Mouse (Mus musculus): ENCODE data around the gene Gm14862. TPM values are rescaled to one million over a fixed set of nuclear protein-coding genes. Genes with fewer than 3 reads are reported as not detected.
A peak's percentile ranks its signal among the peaks of the same experiment; 100 is the strongest.

The Gm14862 gene
- polyA plus RNA-seq, 1 experiment from 2014 or later: 0.24 TPM

DNA sequence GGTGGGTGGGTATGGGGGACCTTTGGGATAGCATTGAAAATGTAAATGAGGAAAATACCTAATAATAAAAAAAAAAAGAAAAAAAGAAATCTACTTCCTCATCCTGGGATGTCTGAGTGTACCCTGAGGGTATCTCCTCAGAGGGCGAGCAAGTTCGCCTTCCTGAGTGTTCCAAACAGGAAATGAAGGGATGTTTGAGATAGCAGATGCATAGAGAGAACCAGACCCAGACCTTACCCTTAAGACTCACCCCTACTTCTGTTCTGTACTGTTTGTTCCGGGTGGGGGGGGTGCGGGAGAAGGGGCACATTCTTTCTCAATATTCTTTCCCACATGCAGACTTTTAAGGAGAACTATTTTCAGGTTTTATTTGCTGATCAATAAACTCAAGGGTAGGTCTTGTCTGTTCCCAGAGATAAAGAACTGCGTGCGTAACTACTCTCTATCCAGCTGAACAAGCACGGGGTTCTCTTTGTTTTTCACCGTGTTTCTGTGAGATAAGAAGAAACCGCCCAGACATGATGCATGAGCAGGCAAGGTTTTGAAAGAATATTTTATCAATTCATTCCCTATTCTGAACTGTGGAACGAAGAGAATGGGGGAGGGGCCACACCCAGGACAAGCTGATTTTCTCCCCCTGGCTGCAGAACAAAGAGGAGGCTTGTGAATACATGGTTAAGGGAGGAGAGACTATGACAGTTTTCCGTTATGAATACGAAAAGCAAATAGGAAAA lies 11.9 kb downstream of the Gm14862 start:
- peak overlapping the region; percentile 26 for H3K4me2 ChIP-seq (ENCODE audit: low read length)
- no peaks in the 10 kb centered on the region for H3K9me3 ChIP-seq (replicated peaks; ENCODE audit: control insufficient read depth, low read length, poor library complexity, severe bottlenecking)
- H3K27ac ChIP-seq (ENCODE audit: low read length): peak overlapping the region; percentile 22; the same call in 1 of the 2 replicates
- no peaks in the 10 kb centered on the region for H3K36me3 ChIP-seq (ENCODE audit: control insufficient read depth, insufficient read depth, low read length)
- peak; percentile 62 for ATAC-seq
- H3K4me3 ChIP-seq (ENCODE audit: low read depth, low read length): no peak overlapping the region
- H3K9ac ChIP-seq (ENCODE audit: low read depth, low read length): 0 out of 2 replicates have a peak overlapping the region, but pooled peaks have one; percentile 6
- H3K4me1 ChIP-seq (ENCODE audit: control insufficient read depth, insufficient read depth, low read length): peaks cover 6% of the 10 kb centered on the region; the same call in 1 of the 2 replicates
- WGBS: 56% methylated on average over 12 of the region's 12 CpGs
- no peaks in the 10 kb centered on the region for H3K27me3 ChIP-seq (ENCODE audit: control insufficient read depth, insufficient read depth, low read depth, low read length)

GRCm38 (mm10) chrX:9243381-9243864 lies 13.3 kb downstream of the Gm14862 start:
- no peak overlapping the region for H3K9ac ChIP-seq (ENCODE audit: low read depth, low read length)
- H3K4me3 ChIP-seq (ENCODE audit: low read depth, low read length): no peak overlapping the region
- ATAC-seq: 0 out of 2 replicates have a peak, but pooled peaks have one; percentile 4
- H3K27me3 ChIP-seq (ENCODE audit: control insufficient read depth, insufficient read depth, low read depth, low read length): no peaks in the 10 kb centered on the region
- H3K4me1 ChIP-seq (ENCODE audit: control insufficient read depth, insufficient read depth, low read length): peaks cover 6% of the 10 kb centered on the region; the same call in 1 of the 2 replicates
- H3K9me3 ChIP-seq (replicated peaks; ENCODE audit: control insufficient read depth, low read length, poor library complexity, severe bottlenecking): no peaks in the 10 kb centered on the region
- H3K4me2 ChIP-seq (ENCODE audit: low read length): no peak overlapping the region
- 47% methylated on average over 8 of the region's 8 CpGs for WGBS
- H3K27ac ChIP-seq (ENCODE audit: low read length): no peak overlapping the region
- no peaks in the 10 kb centered on the region for H3K36me3 ChIP-seq (ENCODE audit: control insufficient read depth, insufficient read depth, low read length)

GRCm38 (mm10) chrX:9240737-9241591 lies 15.7 kb downstream of the Gm14862 start:
- no peak overlapping the region for H3K9ac ChIP-seq (ENCODE audit: low read depth, low read length)
- H3K27me3 ChIP-seq (ENCODE audit: control insufficient read depth, insufficient read depth, low read depth, low read length): no peaks in the 10 kb centered on the region
- no peak for ATAC-seq
- peaks cover 6% of the 10 kb centered on the region; the same call in 1 of the 2 replicates for H3K4me1 ChIP-seq (ENCODE audit: control insufficient read depth, insufficient read depth, low read length)
- no peak overlapping the region for H3K4me3 ChIP-seq (ENCODE audit: low read depth, low read length)
- no peak overlapping the region for H3K4me2 ChIP-seq (ENCODE audit: low read length)
- H3K9me3 ChIP-seq (replicated peaks; ENCODE audit: control insufficient read depth, low read length, poor library complexity, severe bottlenecking): no peaks in the 10 kb centered on the region
- no peaks in the 10 kb centered on the region for H3K36me3 ChIP-seq (ENCODE audit: control insufficient read depth, insufficient read depth, low read length)
- no peak overlapping the region for H3K27ac ChIP-seq (ENCODE audit: low read length)
- 63% methylated on average over 5 of the region's 5 CpGs for WGBS

DNA sequence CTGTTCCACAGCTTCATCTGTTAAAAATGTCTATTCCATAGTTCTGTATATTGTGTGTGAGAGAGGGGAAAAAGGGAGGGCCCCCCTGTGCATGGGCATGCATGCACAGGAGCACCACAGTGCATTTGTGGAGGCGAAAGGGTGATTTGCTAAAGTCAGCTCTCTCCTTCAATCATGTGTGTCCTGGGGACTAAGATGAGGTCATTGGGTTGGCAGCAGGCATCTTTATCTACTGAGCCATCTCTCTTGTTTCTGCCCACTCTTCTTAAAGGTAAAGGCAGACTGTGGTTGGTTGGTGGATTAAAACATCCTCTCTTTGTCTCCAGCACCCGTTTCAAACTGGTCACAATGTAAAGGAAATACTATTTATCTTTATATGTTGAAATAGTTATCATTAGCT lies 29.6 kb downstream of the Gm14862 start:
- ATAC-seq: no peak
- no peak overlapping the region for H3K27ac ChIP-seq (ENCODE audit: low read length)

GRCm38 (mm10) chrX:9222412-9223221 lies 34.1 kb downstream of the Gm14862 start:
- ATAC-seq: no peak
- WGBS: 93% methylated on average over 3 of the region's 3 CpGs
- H3K36me3 ChIP-seq (ENCODE audit: control insufficient read depth, insufficient read depth, low read length): no peaks in the 10 kb centered on the region

More for the DNA sequence above, 29.6 kb downstream of the Gm14862 start:
- H3K4me1 ChIP-seq (ENCODE audit: control insufficient read depth, insufficient read depth, low read length): no peaks in the 10 kb centered on the region
- H3K27me3 ChIP-seq (ENCODE audit: control insufficient read depth, insufficient read depth, low read depth, low read length): no peaks in the 10 kb centered on the region
- WGBS: 73% methylated on average over 2 of the region's 2 CpGs
- no peaks in the 10 kb centered on the region for H3K36me3 ChIP-seq (ENCODE audit: control insufficient read depth, insufficient read depth, low read length)
- H3K4me3 ChIP-seq (ENCODE audit: low read depth, low read length): no peak overlapping the region
- H3K9me3 ChIP-seq (replicated peaks; ENCODE audit: control insufficient read depth, low read length, poor library complexity, severe bottlenecking): no peaks in the 10 kb centered on the region
- no peak overlapping the region for H3K4me2 ChIP-seq (ENCODE audit: low read length)
- H3K9ac ChIP-seq (ENCODE audit: low read depth, low read length): no peak overlapping the region

DNA sequence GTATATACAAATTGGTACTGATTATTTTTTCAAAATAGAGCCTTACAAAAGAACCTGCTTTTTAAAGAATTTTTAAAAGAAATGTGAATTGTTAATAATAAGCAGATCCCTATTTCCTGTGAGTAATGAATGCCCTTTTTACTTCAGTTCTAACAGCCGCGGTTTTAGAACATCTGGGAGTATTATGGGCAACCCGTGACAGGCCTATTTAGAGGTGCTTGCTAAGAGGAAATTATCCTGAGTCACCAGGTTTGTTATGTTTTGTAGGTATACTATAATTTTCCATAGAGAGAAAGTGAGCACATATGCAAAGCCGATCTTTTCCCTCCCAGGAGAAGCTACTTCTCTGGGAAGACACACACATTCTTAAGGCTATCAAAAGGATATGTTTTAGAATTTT lies 35.0 kb downstream of the Gm14862 start:
- no peaks in the 10 kb centered on the region for H3K36me3 ChIP-seq (ENCODE audit: control insufficient read depth, insufficient read depth, low read length)
- H3K27ac ChIP-seq (ENCODE audit: low read length): no peak overlapping the region
- WGBS: 85% methylated on average over 4 of the region's 4 CpGs
- no peaks in the 10 kb centered on the region for H3K9me3 ChIP-seq (replicated peaks; ENCODE audit: control insufficient read depth, low read length, poor library complexity, severe bottlenecking)
- H3K4me3 ChIP-seq (ENCODE audit: low read depth, low read length): no peak overlapping the region
- H3K4me2 ChIP-seq (ENCODE audit: low read length): no peak overlapping the region
- H3K9ac ChIP-seq (ENCODE audit: low read depth, low read length): no peak overlapping the region
- no peaks in the 10 kb centered on the region for H3K27me3 ChIP-seq (ENCODE audit: control insufficient read depth, insufficient read depth, low read depth, low read length)
- no peak for ATAC-seq
- no peaks in the 10 kb centered on the region for H3K4me1 ChIP-seq (ENCODE audit: control insufficient read depth, insufficient read depth, low read length)

More at GRCm38 (mm10) chrX:9222412-9223221, 34.1 kb downstream of the Gm14862 start:
- no peak overlapping the region for H3K4me3 ChIP-seq (ENCODE audit: low read depth, low read length)
- no peaks in the 10 kb centered on the region for H3K4me1 ChIP-seq (ENCODE audit: control insufficient read depth, insufficient read depth, low read length)
- no peak overlapping the region for H3K4me2 ChIP-seq (ENCODE audit: low read length)
- H3K9me3 ChIP-seq (replicated peaks; ENCODE audit: control insufficient read depth, low read length, poor library complexity, severe bottlenecking): no peaks in the 10 kb centered on the region
- no peak overlapping the region for H3K9ac ChIP-seq (ENCODE audit: low read depth, low read length)
- H3K27me3 ChIP-seq (ENCODE audit: control insufficient read depth, insufficient read depth, low read depth, low read length): no peaks in the 10 kb centered on the region
- H3K27ac ChIP-seq (ENCODE audit: low read length): no peak overlapping the region

DNA sequence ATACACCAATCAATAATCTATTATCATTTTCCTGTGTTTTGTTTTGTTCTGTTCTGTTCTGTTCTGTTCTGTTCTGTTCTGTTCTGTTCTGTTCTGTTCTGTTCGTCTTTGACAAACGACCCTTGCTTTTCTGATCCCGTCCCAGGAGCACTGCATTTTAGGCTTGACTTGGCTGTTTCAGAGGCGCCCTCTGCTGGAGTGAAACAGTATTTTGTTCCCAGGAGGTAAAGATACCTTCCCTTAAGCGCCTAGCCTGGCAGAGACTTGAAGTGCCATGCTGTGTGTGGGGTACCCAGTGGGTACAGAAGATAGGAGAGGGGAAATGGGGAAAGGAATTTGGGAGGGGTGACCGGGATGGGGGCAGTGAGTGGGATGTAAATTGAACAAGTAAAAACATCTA lies 35.5 kb downstream of the Gm14862 start:
- 26% methylated on average over 6 of the region's 6 CpGs for whole genome bisulfite sequencing
- Histone ChIP-seq H3K9me3 (replicated peaks; ENCODE audit: control insufficient read depth, low read length, poor library complexity, severe bottlenecking) (no peaks in the 10 kb centered on the region), H3K4me1 (ENCODE audit: control insufficient read depth, insufficient read depth, low read length) (no peaks in the 10 kb centered on the region), H3K4me2 (ENCODE audit: low read length) (no peak overlapping the region), H3K27ac (ENCODE audit: low read length) (no peak overlapping the region), H3K27me3 (ENCODE audit: control insufficient read depth, insufficient read depth, low read depth, low read length) (no peaks in the 10 kb centered on the region), H3K4me3 (ENCODE audit: low read depth, low read length) (no peak overlapping the region), H3K36me3 (ENCODE audit: control insufficient read depth, insufficient read depth, low read length) (no peaks in the 10 kb centered on the region), H3K9ac (ENCODE audit: low read depth, low read length) (no peak overlapping the region)
- no peak for ATAC-seq

DNA sequence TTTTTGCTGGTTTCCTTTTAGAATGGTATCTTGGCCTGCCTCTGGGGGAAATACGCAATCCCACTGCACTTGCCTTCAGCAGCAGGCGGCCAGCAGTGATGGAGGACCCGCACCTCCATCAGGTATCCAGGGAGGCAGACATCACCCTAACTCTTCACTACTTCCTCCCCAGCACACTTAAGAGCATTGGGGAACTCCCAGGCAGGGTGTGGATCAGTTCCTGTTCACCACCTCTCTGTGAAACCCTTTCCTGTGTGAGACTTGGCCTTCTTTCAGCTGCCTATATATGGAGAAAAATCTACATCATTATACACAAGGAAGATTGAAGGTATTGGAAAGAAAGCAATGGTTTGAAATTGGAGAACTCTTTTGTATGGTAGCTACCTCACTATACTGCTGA lies 37.1 kb downstream of the Gm14862 start:
- H3K4me2 ChIP-seq (ENCODE audit: low read length): no peak overlapping the region
- no peak overlapping the region for H3K4me3 ChIP-seq (ENCODE audit: low read depth, low read length)
- ATAC-seq: no peak
- no peak overlapping the region for H3K27ac ChIP-seq (ENCODE audit: low read length)
- H3K4me1 ChIP-seq (ENCODE audit: control insufficient read depth, insufficient read depth, low read length): no peaks in the 10 kb centered on the region
- H3K36me3 ChIP-seq (ENCODE audit: control insufficient read depth, insufficient read depth, low read length): no peaks in the 10 kb centered on the region
- H3K9me3 ChIP-seq (replicated peaks; ENCODE audit: control insufficient read depth, low read length, poor library complexity, severe bottlenecking): no peaks in the 10 kb centered on the region
- 86% methylated on average over 3 of the region's 3 CpGs for WGBS
- H3K27me3 ChIP-seq (ENCODE audit: control insufficient read depth, insufficient read depth, low read depth, low read length): no peaks in the 10 kb centered on the region
- no peak overlapping the region for H3K9ac ChIP-seq (ENCODE audit: low read depth, low read length)
